Mouse (Mus musculus) thymus, adult 2 months (tissue): ENCODE measurements around the gene Nubp1.

ENCODE experiments used
- CTCF ChIP-seq: fragments of 200-500 bp; IDR thresholded peaks from 2 replicates; pipeline ENCODE4 v1.5.1; 2012; ENCODE audit warnings: mild to moderate bottlenecking, control low read depth, low read length, moderate library complexity, borderline replicate concordance; ENCODE audit not compliant: control insufficient read depth, poor library complexity, insufficient read depth; ENCODE audit errors: extremely low read depth
- POLR2A ChIP-seq: fragments of 200-500 bp; IDR thresholded peaks from 2 replicates; pipeline ENCODE4 v1.6.1; 2012; ENCODE audit warnings: mild to moderate bottlenecking, low read length, control low read depth, moderate library complexity; ENCODE audit not compliant: control insufficient read depth, poor library complexity, insufficient read depth; ENCODE audit errors: extremely low read depth

- TF ChIP-seq CTCF: no peak
- no peak for TF ChIP-seq POLR2A
Measured at GRCm38 (mm10) chr16:10366240-10367217, 45.2 kb upstream of the Nubp1 start.
